Mouse (Mus musculus) lung, embryonic 14.5 days (tissue): ENCODE measurements around the gene Clasp1. TPM values are rescaled to one million over a fixed set of nuclear protein-coding genes. Genes with fewer than 3 reads are reported as not detected.

Experiments
- ATAC-seq: fragments of 200-750 bp; cut with Nextera tagmentation; 2 replicates; pipeline ENCODE4 v1.8.0; 2017; ENCODE audit warnings: mild to moderate bottlenecking, moderate TSS enrichment, moderate library complexity; ENCODE audit not compliant: insufficient read depth
- DNase-seq: peaks from one replicate; pipeline ENCODE4 v3.0.0-alpha.2; 2015
- H3K27ac ChIP-seq: fragments of 300-500 bp; sonication (generic); 2 replicates; pipeline ENCODE4 v1.5.1; 2014; ENCODE audit warnings: low read depth, mild to moderate bottlenecking, moderate library complexity
- H3K27me3 ChIP-seq: fragments of 300-500 bp; sonication (generic); 2 replicates; pipeline ENCODE4 v1.6.1; 2014; ENCODE audit warnings: low read length, control low read depth; ENCODE audit not compliant: insufficient read depth
- H3K36me3 ChIP-seq: fragments of 300-500 bp; sonication (generic); 2 replicates; pipeline ENCODE4 v1.6.1; 2014; ENCODE audit warnings: control low read depth; ENCODE audit not compliant: insufficient read depth
- H3K4me1 ChIP-seq: fragments of 300-500 bp; sonication (generic); 2 replicates; pipeline ENCODE4 v1.6.1; 2014; ENCODE audit warnings: antibody characterized with exemption, control low read depth; ENCODE audit not compliant: insufficient read depth
- H3K4me2 ChIP-seq: fragments of 300-500 bp; sonication (generic); 2 replicates; pipeline ENCODE4 v1.6.1; 2014; ENCODE audit warnings: mild to moderate bottlenecking
- H3K4me3 ChIP-seq: fragments of 300-500 bp; sonication (generic); 2 replicates; pipeline ENCODE4 v1.5.1; 2014; ENCODE audit warnings: low read depth, low read length
- H3K9ac ChIP-seq: fragments of 300-500 bp; sonication (generic); 2 replicates; pipeline ENCODE4 v1.6.1; 2014
- H3K9me3 ChIP-seq: fragments of 300-500 bp; sonication (generic); 2 replicates; pipeline ENCODE4 v1.6.1; 2016; ENCODE audit warnings: low read depth, low read length, control low read depth
- CTCF ChIP-seq: IDR thresholded peaks from 2 replicates; pipeline ENCODE4 v1.5.1; 2016; ENCODE audit warnings: antibody characterized with exemption, low read depth
- WGBS: fragments of 180-500 bp; shearing (Covaris S2); extraction: QIAGEN DNeasy Blood & Tissue Kit; methylation state at CpG from one replicate; pipeline ENCODE4 v1.1.7; 2014; 5-methylcytosine and 5-hydroxymethylcytosine counted together
- polyA plus RNA-seq: library from polyadenylated mRNA; unstranded; fragments of >200 nt; fragmentation: Nextera tagmentation; extraction: Ambion mirVana; gene quantifications from 2 replicates; pipeline ENCODE4 v1.2.1, GENCODE M21; 2014

The Clasp1 gene
- polyA plus RNA-seq, 1 experiment from 2014 or later: 60.7 TPM

- Histone ChIP-seq H3K27ac (no peak overlapping the region), H3K4me2 (no peak overlapping the region), H3K36me3 (peaks cover 89% of the 10 kb centered on the region), H3K27me3 (no peaks in the 10 kb centered on the region), H3K9ac (no peak overlapping the region), H3K4me3 (no peak overlapping the region), H3K9me3 (no peaks in the 10 kb centered on the region), H3K4me1 (no peaks in the 10 kb centered on the region)
- no peak for TF ChIP-seq CTCF
- ATAC-seq (no peak), DNase-seq (no peak)
- WGBS: 95% methylated on average over 3 of the region's 3 CpGs
Measured at GRCm38 (mm10) chr1:118567659-118568058, 178.8 kb downstream of the Clasp1 start.

GRCm38 (mm10) chr1:118580174-118580702, 191.4 kb downstream of the Clasp1 start:
- Histone ChIP-seq H3K27me3 (no peaks in the 10 kb centered on the region), H3K9ac (no peak overlapping the region), H3K4me2 (no peak overlapping the region), H3K4me1 (no peaks in the 10 kb centered on the region), H3K9me3 (no peaks in the 10 kb centered on the region), H3K4me3 (no peak overlapping the region), H3K27ac (no peak overlapping the region), H3K36me3 (peaks cover 46% of the 10 kb centered on the region)
- WGBS: 85% methylated on average over 2 of the region's 2 CpGs
- DNase-seq (no peak), ATAC-seq (no peak)
- no peak for TF ChIP-seq CTCF

- 93% methylated on average over 8 of the region's 8 CpGs for WGBS
- Histone ChIP-seq H3K9me3 (no peaks in the 10 kb centered on the region), H3K4me2 (no peak overlapping the region), H3K4me3 (no peak overlapping the region), H3K27me3 (no peaks in the 10 kb centered on the region), H3K4me1 (no peaks in the 10 kb centered on the region), H3K27ac (no peak overlapping the region), H3K36me3 (peaks cover 38% of the 10 kb centered on the region), H3K9ac (no peak overlapping the region)
- ATAC-seq (no peak), DNase-seq (no peak)
- TF ChIP-seq CTCF: no peak
Measured at GRCm38 (mm10) chr1:118581179-118581578, 192.3 kb downstream of the Clasp1 start.

- no peaks in the 10 kb centered on the region for H3K27me3 ChIP-seq
- peak; percentile 35; the same call in 1 of the 2 replicates for ATAC-seq
- no peak overlapping the region for H3K4me2 ChIP-seq
- peaks cover 49% of the 10 kb centered on the region for H3K36me3 ChIP-seq
- H3K27ac ChIP-seq: no peak overlapping the region
- TF ChIP-seq CTCF: no peak
- DNase-seq: no peak
- H3K4me1 ChIP-seq: no peaks in the 10 kb centered on the region
- H3K4me3 ChIP-seq: no peak overlapping the region
- no peak overlapping the region for H3K9ac ChIP-seq
- H3K9me3 ChIP-seq: no peaks in the 10 kb centered on the region
- WGBS: 59% methylated on average over 5 of the region's 5 CpGs
Measured at GRCm38 (mm10) chr1:118589721-118590120, 200.9 kb downstream of the Clasp1 start.

- Histone ChIP-seq H3K9me3 (no peaks in the 10 kb centered on the region), H3K36me3 (peaks cover 66% of the 10 kb centered on the region), H3K4me2 (no peak overlapping the region), H3K27ac (no peak overlapping the region), H3K4me1 (no peaks in the 10 kb centered on the region), H3K9ac (no peak overlapping the region), H3K4me3 (no peak overlapping the region), H3K27me3 (no peaks in the 10 kb centered on the region)
- TF ChIP-seq CTCF: no peak
- 89% methylated on average over 4 of the region's 4 CpGs for WGBS
- DNase-seq: no peak
- ATAC-seq: no peak
Measured at GRCm38 (mm10) chr1:118592933-118593332, 204.1 kb downstream of the Clasp1 start.

- TF ChIP-seq CTCF: no peak
- H3K27ac ChIP-seq: no peak overlapping the region
- no peaks in the 10 kb centered on the region for H3K9me3 ChIP-seq
- peaks cover 72% of the 10 kb centered on the region for H3K36me3 ChIP-seq
- DNase-seq: no peak
- H3K4me3 ChIP-seq: no peak overlapping the region
- no peaks in the 10 kb centered on the region for H3K27me3 ChIP-seq
- no peak for ATAC-seq
- H3K4me2 ChIP-seq: no peak overlapping the region
- no peaks in the 10 kb centered on the region for H3K4me1 ChIP-seq
- 39% methylated on average over 2 of the region's 2 CpGs for WGBS
- no peak overlapping the region for H3K9ac ChIP-seq
Measured at GRCm38 (mm10) chr1:118595395-118595794, 206.5 kb downstream of the Clasp1 start.

GRCm38 (mm10) chr1:118597475-118598213, 208.8 kb downstream of the Clasp1 start:
- H3K27ac ChIP-seq: no peak overlapping the region; the same call in 1 of the 2 replicates
- H3K9ac ChIP-seq: no peak overlapping the region
- WGBS: 61% methylated on average over 2 of the region's 2 CpGs
- H3K27me3 ChIP-seq: no peaks in the 10 kb centered on the region
- peaks cover 78% of the 10 kb centered on the region for H3K36me3 ChIP-seq
- no peak overlapping the region for H3K4me3 ChIP-seq
- TF ChIP-seq CTCF: no peak
- no peak overlapping the region for H3K4me2 ChIP-seq
- H3K9me3 ChIP-seq: no peaks in the 10 kb centered on the region
- no peaks in the 10 kb centered on the region for H3K4me1 ChIP-seq
- no peak for DNase-seq
- no peak for ATAC-seq
